Mouse (Mus musculus) CD4-positive, CD25-positive, alpha-beta regulatory T cell, adult 4 months (primary cell): Measurements from ENCODE around the gene Tsks. TPM values are rescaled to one million over a fixed set of nuclear protein-coding genes. Genes with fewer than 3 reads are reported as not detected.

Experiments used
- ATAC-seq: one replicate; pipeline ENCODE4 v1.8.0; 2017
- polyA plus RNA-seq, 2 experiments: library from polyadenylated mRNA; unstranded; fragments of 100-300 nt; shearing (Covaris generic); gene quantifications; one replicate each; pipeline ENCODE4 v1.2.1; 2017

Gene Tsks
- polyA plus RNA-seq, 2 experiments from 2014 or later, result not detected

DNA sequence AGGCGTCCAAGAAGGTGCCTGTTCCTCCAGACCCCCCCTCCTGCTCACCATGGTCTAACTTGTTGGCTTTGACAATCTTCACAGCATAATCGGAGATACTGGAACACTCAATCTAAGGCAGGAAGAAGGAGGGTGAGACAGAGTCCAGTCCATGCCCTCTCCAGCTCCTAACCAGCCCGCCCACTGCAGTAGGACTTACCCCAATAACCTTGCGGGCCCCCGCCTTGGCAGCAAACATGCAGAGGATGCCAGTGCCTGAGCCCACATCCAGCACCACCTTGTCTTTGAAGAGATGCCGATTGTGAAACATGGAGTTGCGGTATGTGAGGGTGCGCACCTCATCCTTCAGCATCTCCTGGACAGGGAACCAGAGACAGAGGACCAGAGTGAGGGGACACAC is 38.5 kb downstream of the Tsks start:
- ATAC-seq, result no peak

DNA sequence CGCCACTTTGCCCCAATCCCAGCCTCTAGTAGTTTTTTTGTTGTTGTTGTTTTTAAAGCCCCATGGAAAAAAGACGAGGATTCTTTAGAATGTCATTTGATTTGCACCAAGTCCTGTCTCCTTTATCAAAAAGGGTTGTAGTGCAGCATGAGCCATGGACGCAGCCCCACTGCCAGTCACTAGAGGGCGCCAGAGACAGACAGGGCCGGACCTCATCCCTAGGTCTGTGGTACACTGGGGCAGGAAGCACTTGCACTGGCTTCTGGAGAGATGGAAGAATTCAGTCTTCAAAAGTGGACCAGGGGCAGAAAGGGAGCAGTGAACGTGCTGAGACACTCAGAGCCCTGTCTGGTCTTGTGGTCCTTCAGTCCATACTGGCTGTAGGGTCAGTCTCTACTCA is 40.1 kb downstream of the Tsks start:
- ATAC-seq, result no peak

DNA sequence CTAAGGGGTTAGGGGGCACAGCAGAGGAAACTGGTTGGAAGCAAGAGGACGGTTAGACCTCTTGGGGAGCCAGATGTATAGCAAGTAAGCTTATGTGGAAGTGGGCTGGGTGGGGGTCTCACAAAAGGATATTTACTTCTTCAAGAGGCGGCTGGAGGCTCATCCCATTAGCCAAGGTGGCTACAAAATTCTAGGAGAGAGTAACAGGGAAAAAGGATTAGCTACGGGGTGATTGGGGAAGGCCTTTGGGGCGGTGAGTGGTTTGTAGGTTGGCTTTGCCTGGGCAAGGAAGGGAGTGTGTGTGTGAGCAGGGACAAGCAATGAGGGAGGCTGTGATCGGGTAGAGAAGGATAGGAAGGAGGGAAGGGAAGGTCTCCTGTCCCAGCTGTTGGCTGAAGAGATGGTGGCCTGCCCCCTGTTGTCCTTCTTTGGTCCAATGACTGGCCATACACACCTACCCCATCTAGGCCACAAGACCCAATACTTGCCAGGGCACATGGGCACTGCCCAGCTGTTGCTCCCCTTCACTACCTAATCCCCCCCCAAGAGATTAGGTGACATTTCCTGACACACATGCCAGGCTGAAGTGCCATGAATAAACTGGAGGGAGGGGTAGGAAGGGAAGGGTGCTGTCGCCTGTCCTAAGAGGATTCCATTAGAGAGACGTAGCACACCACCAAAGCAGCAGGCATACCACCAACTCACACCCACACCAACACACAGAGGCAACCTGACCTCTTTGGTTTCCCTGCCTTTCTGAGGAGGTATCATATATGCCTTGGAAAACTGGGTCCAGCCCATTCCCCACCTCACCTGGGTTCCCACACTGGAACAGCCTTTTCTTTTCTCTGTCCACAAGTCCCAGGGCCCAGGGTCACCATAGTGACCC is 41.2 kb downstream of the Tsks start:
- ATAC-seq, result no peak

DNA sequence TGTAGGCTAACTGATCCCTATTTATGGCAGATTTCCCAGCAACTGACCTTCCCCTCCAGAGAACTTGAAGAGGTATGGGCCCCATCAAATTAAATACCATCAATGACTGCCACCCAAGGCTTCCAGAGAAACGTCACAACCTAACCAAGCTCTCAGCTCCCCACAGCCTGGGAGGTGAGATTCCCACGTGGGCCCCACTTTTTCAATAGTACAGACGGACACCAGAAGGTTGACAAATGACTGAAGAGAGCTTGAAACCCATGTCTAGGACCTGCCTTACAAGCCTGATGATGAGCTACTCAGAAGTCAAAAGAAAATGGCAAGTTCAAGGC is 41.8 kb downstream of the Tsks start:
- no peak for ATAC-seq

DNA sequence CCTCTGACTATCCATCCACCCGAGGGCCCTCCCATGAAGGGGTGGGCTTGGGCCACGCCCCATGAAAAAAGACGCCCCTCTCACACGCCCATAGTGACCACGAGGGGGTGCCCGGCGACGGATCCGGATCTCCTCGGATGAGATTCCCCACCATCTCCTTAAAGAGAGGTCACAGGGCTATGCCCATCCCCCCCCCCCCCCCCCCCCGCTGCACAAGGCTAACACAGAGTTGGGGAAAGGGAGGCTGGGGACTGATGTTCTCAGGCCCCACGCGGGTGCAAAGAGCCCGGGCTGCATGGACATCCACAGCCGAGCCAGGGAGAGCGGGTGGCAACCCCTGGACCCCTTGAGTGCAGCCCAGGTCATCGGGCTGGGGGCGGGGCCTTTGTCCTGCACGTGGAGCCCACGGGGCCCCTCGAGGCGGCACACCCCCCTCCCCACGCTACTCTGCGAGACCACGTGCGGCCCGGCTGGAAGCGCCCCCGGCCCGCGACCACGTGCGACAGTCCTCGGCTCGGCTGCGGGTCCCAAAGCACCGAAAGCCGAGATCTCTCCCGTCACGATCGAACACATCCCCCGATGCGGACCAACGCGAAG is 42.7 kb downstream of the Tsks start:
- no peak for ATAC-seq

DNA sequence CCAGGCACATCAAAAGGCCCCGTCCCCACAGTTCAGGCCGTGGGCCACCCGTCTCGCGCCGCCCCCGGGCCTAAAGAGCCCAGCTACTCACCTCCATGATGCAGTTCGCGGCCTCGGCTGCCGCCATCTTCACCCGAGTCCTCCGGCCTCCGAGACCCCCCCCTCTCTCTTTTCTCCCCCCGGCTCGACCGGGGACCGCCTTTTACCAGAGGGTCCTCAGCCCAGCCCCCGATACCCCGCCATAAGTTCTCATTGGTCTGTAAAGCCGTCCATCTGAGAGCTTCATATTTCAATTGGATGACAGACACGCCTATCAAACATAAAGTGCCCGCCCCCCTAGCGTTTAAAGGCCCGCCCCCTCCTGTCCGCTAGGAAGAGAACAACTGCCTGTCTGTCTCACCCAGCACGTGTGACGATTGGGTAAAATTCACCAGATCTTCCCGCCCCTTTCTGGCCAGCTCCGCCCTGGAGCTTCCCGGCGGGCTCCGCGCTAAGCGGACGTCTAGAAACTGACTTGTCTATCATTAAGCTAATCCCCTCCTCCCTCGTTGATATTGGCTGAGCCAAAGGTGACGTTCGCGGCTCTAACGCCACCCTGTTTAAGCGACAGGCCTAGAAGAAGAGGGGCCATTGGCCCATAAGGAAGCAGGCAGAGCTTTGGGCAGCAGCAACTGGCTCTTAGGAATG is 43.3 kb downstream of the Tsks start, which contains the start of gene Prmt1:
Gene Prmt1 (minus strand): TSS at position 377 of the 687 bp plus-strand sequence.
- peak; percentile 88 for ATAC-seq

DNA sequence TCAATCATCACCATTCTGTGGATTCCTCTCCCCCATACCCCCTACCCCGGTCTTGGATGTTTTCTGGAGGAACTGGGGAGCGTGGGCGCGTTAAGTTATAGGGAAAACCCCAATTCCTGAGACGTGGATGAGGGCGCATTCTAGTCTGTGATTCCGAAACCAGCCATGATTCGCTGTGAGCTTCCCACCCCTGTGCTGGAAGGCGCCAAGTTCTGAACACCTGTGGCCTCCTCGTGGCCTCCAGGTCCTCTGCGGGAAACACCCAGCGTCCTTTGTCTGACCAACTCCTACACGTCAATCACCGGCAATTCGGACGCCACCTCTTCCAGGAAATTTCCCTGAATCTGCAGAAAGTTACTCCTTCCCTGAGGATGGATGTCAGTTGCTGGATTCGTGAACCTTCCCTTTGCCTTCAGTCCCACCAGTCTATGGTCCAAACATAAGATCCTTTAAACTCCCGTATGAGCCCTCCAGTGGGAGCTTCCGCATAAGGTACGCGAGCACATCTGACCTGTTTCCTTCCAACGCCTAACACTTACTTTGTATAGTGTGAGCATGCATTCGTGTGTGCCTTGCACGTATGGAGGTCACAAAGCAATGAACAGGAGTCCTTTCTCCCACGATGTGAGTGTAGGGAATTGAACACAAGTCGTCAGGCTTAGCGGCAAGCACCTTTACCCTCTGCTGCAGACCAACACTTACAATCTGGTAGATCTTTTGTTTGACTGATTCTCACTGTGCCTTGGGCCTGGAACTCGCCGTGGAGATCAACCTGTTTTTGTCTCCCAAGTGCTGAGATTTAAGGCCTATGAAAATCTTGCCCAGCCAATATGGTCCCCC is 44.1 kb downstream of the Tsks start:
- peak; percentile 11 for ATAC-seq

DNA sequence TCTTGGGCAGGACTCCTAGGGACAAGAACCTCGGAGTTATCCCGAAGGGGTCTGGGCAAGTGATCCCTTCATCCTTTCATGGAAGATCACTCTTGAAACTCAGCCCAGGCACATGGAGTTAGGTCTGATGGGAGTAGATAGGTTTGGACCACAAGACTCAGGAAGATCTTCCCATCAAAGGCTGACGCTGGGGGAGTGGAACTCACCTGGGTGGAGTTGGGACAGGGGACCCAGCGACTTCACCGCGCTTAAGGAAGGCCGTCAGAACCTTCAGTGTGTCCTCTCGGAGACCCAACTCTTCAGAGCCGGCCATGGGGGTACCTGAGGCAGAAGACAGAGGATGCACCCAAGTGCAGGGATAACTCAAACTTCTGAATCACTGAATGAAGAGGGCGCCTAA is 53.7 kb downstream of the Tsks start:
- no peak for ATAC-seq

DNA sequence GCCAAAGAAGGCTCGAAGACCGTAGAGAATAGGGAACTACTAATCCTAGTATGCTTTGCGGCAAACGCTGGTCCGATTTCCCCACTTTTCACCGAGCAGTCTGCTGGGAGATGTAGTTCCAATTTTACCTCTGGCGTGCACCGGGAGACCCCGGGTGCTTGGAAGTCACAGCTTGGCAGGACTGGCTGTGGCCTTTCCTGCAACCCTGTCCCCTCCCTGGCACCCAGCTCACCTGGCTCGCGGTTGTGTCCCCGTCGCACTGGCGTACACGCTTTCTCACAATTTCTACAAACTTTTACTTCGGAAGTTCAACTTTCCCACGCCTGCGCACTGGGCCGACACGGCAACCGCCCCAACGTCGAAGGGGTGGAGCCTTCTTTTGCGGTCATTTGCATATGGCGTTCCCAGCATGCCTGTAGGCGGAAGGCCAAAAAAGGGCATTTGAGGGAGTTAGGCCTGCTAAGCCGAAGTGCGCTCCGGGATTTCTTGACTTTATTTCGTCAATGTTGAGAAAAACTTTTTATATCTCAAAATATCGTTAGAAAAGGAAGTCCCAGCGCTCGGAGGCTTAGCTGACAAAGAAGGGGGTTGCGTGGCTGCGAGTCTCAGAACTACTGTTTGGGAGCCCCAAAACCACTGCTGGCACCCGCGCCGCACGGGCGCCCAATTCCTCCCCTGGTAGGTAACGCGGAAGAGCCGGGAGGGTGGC is 54.4 kb downstream of the Tsks start, which contains the start of gene Irf3:
Gene Irf3 (plus strand): TSS at position 418 of the 709 bp plus-strand sequence.
- peak; percentile 95 for ATAC-seq

DNA sequence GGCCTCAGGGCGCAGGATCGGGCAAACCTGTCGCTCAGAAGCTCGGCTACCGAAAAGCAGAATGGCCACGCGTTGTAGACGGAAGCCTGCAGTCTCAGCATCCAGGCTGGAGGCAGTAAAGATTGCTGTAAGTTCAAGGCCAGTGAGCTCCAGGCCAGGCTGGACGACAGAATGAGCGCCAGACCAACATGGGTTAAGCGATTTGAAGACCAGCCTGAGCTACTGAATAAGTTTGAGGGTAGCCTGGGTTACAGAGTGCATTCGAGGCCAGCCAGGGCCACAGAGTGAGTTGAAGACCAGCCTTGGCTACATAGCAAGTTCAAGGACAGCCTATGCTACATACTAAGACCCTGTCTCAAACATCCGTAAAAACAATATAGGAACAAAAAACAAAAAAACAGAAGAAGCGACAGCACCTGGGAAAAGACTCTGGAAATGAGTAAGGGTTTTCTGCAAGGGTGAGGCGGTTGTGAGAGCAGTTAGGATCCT is 55.0 kb downstream of the Tsks start:
- ATAC-seq, result no peak

DNA sequence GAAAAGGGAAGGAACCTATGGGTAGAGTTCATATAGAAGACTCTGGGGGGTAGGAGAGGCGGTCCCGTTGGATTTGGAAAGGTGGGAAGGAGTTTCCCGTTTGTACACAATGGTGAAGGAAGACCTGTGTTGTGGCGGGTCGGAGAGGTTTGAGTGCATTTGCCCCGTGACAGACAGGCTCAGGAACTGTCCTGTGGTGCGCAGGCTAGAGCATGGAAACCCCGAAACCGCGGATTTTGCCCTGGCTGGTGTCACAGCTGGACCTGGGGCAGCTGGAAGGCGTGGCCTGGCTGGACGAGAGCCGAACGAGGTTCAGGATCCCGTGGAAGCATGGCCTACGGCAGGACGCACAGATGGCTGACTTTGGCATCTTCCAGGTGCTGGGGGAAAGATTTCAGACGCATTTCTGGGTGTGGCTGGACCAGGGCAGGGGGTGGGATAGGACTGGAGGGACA is 55.5 kb downstream of the Tsks start, which contains the start of gene Bcl2l12:
Gene Bcl2l12 (minus strand): TSS at position 212 of the 455 bp plus-strand sequence.
- ATAC-seq, result no peak

DNA sequence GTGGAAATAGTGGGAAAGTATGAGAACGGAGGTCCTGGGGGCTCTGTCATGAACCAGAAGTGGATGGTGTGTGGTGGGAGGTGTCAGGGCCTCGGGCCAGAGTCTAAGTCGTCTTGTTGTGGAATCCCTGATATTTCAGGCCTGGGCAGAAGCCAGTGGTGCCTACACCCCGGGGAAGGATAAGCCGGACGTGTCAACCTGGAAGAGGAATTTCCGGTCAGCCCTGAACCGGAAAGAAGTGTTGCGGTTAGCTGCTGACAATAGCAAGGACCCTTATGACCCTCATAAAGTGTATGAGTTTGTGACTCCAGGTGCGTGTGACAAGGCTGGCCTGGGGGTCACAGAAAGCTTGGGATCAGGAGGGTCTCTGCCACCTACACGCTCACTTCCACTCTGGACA is 56.7 kb downstream of the Tsks start:
- no peak for ATAC-seq

DNA sequence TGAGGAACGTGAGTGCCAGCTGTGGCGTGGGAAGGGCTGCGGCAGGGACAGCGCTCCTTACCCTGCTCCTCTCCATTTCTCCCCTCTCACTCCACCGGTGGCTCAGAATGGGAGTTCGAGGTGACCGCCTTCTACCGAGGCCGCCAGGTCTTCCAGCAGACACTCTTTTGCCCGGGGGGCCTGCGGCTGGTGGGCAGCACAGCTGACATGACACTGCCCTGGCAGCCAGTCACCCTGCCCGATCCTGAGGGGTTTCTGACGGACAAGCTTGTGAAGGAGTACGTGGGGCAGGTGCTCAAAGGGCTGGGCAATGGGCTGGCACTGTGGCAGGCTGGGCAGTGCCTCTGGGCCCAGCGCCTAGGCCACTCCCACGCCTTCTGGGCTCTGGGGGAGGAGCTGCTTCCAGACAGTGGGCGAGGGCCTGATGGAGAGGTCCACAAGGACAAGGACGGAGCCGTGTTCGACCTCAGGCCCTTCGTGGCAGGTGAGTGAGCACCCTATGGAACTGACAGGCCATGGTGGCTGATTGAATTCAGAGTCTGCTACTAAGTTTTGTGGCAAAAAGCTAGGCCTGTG is 57.6 kb downstream of the Tsks start:
- no peak for ATAC-seq

DNA sequence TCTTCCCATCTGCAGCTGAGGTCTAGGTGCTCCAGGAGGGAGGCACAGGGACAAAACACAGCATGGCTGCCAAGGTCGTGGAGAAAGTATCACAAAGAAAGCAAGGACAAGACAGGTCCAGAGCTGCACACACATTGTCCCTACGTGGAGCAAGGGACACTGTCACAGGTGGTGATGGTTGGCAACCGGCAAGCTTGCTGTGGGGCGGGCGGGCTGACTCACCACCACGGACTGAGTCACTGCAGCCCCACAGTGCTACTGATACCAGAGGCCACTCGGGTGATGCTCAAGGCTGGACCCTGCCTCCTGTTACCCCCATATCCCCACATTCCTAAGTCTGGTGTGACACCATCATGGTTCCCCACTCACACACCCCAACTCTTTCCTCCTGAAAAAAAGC is 59.4 kb downstream of the Tsks start:
- ATAC-seq, result no peak

DNA sequence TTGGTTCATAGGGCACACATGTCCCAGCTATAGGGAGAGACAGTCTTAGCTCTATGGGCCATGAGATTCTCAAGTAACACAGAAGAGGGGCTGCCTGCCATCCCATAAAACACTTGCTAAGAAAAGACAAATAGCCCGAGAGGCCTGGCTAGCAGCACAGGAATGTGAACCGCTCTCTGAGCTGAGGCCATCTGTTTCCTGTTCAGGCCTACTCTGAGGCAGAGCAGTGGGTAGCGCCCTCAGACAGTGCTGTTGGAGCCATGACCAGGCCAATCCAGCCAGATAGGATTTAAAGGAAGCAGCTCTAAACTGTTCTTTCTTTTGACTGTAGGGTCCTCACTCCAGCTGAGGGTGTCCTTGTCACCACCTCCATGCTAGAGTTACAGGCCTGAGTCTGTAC is 61.5 kb downstream of the Tsks start:
- ATAC-seq, result no peak

DNA sequence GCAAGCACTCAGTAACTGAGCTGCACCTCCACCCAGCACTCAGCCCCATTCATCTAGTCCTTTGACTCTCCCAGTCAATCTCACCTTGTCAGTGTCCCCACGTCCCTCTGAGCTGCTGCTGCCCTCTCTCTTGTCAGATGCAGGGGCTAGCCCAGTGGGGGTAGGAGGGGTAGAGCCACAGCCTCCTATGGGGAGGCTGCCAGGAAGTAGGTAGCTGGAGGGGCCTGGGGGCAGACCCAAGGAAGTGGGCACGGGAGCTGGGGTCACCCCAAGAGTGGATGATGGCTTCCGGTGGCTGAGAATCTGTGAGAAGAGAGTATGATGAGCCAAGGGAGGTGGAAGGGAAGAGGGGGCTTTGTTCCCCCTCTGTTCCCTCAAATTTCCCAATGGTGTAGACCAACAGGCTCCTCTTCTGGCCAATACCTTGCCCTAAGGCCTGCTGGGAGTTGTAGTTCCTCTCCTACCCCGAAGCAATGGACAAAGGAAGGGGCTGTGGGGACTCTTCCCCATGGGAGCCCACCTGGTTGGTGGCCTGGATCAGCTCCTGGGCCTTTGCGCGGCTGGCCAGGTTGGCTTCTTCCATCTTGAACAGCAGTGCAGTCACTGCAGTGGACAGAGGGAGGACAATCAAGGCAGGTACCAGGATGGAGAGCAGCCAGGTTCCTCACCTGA is 62.5 kb downstream of the Tsks start:
- ATAC-seq, result no peak

DNA sequence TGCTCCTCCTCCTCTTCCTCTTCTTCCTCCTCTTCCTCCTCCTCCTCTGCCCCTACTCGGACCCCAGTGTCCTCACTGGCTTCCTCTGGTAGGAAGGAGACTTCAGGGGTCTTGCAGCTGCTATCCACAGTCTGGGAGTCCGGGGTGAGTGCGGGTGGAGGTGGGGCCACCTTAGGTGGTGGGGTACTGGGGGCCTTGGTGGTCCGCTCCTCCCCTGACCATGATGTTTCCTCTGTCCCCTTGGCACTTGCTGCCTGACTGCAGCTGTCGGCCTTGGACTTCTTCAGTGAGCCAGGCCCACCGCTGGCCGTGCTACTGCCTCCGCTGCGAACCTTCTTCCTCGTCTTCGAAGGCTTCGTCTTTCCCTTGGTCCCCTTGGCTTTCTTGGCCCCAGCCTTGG is 63.5 kb downstream of the Tsks start:
- ATAC-seq, result no peak

DNA sequence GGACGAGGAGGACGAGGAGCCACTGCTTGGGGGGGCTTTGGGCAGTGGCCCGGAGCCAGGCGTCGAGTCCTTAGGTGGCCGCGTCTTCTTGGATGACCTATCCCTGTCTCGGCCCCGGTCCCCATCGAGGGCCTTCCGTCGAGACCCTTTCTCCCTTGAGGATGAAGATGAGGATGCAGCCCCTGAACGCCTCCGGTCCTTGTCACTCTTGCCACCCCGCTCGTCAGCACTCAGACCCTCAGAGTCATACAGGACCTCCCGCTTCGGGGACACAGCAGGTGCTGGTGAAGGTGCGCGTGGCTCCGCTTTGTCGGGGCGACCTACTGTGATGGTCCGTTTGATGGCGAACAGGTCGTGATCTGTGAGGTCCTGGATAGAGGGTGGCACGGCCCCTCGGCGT is 64.1 kb downstream of the Tsks start:
- ATAC-seq, result no peak
